Mouse (Mus musculus): ENCODE measurements around the gene Ripk4. TPM values are rescaled to one million over a fixed set of nuclear protein-coding genes. Genes with fewer than 3 reads are reported as not detected.

Gene Ripk4
- total and polyA plus RNA-seq, 3 experiments = not detected

GRCm38 (mm10) chr16:97778353-97779025, 14.9 kb upstream of the Ripk4 start:
- no peaks in the 10 kb centered on the region for H3K36me3 ChIP-seq (ENCODE audit: control insufficient read depth in 1 of 2, insufficient read depth in 2 of 2, low read length in 2 of 2)
- H3K27me3 ChIP-seq (ENCODE audit: control insufficient read depth in 1 of 2, insufficient read depth in 2 of 2, low read length in 2 of 2) = no peaks in the 10 kb centered on the region
- no peaks in the 10 kb centered on the region for H3K79me2 ChIP-seq (ENCODE audit: control insufficient read depth, insufficient read depth, low read length, poor library complexity)
- H3K4me1 ChIP-seq (ENCODE audit: control insufficient read depth in 1 of 2, insufficient read depth in 2 of 2, low read length in 2 of 2) = no peaks in the 10 kb centered on the region
- TF ChIP-seq CTCF (IDR thresholded peaks at IDR 0.05 in 2 of 3, conservative IDR thresholded peaks at IDR 0.05 in 1 of 3; ENCODE audit: control insufficient read depth in 1 of 3, insufficient read depth in 1 of 3, low read depth in 2 of 3, low read length in 3 of 3, poor library complexity in 1 of 3, severe bottlenecking in 1 of 3) (peak; percentile 80 to 88 (median 83)), TCF12 (IDR thresholded peaks at IDR 0.05; ENCODE audit: low read depth, low read length) (no peak), SMC3 (IDR thresholded peaks at IDR 0.05; ENCODE audit: low read depth, low read length) (peak; percentile 87), ZC3H11A (IDR thresholded peaks at IDR 0.05; ENCODE audit: low read depth, low read length) (peak; percentile 71), EP300 (IDR thresholded peaks at IDR 0.05; ENCODE audit: low read depth in 1 of 2, low read length in 2 of 2) (no peak), USF2 (IDR thresholded peaks at IDR 0.05; ENCODE audit: borderline replicate concordance in 1 of 2, insufficient read depth in 1 of 2, low read depth in 1 of 2, low read length in 2 of 2) (no peak), POLR2AphosphoS2 (IDR thresholded peaks at IDR 0.05; ENCODE audit: low read length) (no peak), JUND (IDR thresholded peaks at IDR 0.05; ENCODE audit: low read depth, low read length) (no peak), POLR2AphosphoS5 (IDR thresholded peaks at IDR 0.05; ENCODE audit: borderline replicate concordance, low read depth, low read length) (no peak), SIN3A (IDR thresholded peaks at IDR 0.05; ENCODE audit: low read length) (no peak), RAD21 (IDR thresholded peaks at IDR 0.05; ENCODE audit: low read depth, low read length) (peak; percentile 77)
- H3K27ac ChIP-seq (ENCODE audit: control insufficient read depth, low read depth, low read length) = no peak overlapping the region
- peak; percentile 80 for DNase-seq (ENCODE audit: low read depth, low spot score)
- H3K9ac ChIP-seq (ENCODE audit: control insufficient read depth, low read depth, low read length, poor library complexity, severe bottlenecking) = no peak overlapping the region
- no peaks in the 10 kb centered on the region for H3K9me3 ChIP-seq (replicated peaks; ENCODE audit: insufficient read depth, low read length)
- peak overlapping the region in 1 of 2 experiments; percentile 32; a peak in 1 of 4 replicates for H3K4me3 ChIP-seq (ENCODE audit: control insufficient read depth in 1 of 2, insufficient read depth in 1 of 2, low read depth in 2 of 2, low read length in 2 of 2)

- H3K4me1 ChIP-seq (ENCODE audit: control insufficient read depth in 1 of 2, insufficient read depth in 2 of 2, low read length in 2 of 2) = no peaks in the 10 kb centered on the region
- no peak for DNase-seq (ENCODE audit: low read depth, low spot score)
Observed at GRCm38 (mm10) chr16:97766501-97766900, 2.9 kb upstream of the Ripk4 start.

GRCm38 (mm10) chr16:97764626-97765025, 1.0 kb upstream of the Ripk4 start:
- DNase-seq (ENCODE audit: low read depth, low spot score) = no peak
- Histone ChIP-seq H3K9me3 (replicated peaks; ENCODE audit: insufficient read depth, low read length) (no peaks in the 10 kb centered on the region), H3K27ac (ENCODE audit: control insufficient read depth, low read depth, low read length) (no peak overlapping the region), H3K27me3 (ENCODE audit: control insufficient read depth in 1 of 2, insufficient read depth in 2 of 2, low read length in 2 of 2) (peaks cover 0 to 4% of the 10 kb centered on the region in 2 experiments; a peak in 1 of 4 replicates), H3K79me2 (ENCODE audit: control insufficient read depth, insufficient read depth, low read length, poor library complexity) (no peaks in the 10 kb centered on the region), H3K4me1 (ENCODE audit: control insufficient read depth in 1 of 2, insufficient read depth in 2 of 2, low read length in 2 of 2) (no peaks in the 10 kb centered on the region), H3K36me3 (ENCODE audit: control insufficient read depth in 1 of 2, insufficient read depth in 2 of 2, low read length in 2 of 2) (no peaks in the 10 kb centered on the region), H3K4me3 (ENCODE audit: control insufficient read depth in 1 of 2, insufficient read depth in 1 of 2, low read depth in 2 of 2, low read length in 2 of 2) (no peak overlapping the region), H3K9ac (ENCODE audit: control insufficient read depth, low read depth, low read length, poor library complexity, severe bottlenecking) (no peak overlapping the region)
- no peak for TF ChIP-seq TBP (IDR thresholded peaks at IDR 0.05; ENCODE audit: low read depth, low read length)
- TF ChIP-seq E2F4 (IDR thresholded peaks at IDR 0.05; ENCODE audit: borderline replicate concordance, low read depth, low read length) = no peak
- no peak for TF ChIP-seq ETS1 (IDR thresholded peaks at IDR 0.05; ENCODE audit: low read depth, low read length)
- TF ChIP-seq TAL1 (IDR thresholded peaks at IDR 0.05; ENCODE audit: low read length) = no peak
- TF ChIP-seq ZMIZ1 (IDR thresholded peaks at IDR 0.05; ENCODE audit: low read depth, low read length) = no peak
- TF ChIP-seq USF2 (IDR thresholded peaks at IDR 0.05; ENCODE audit: borderline replicate concordance in 1 of 2, insufficient read depth in 1 of 2, low read depth in 1 of 2, low read length in 2 of 2) = no peak

More at GRCm38 (mm10) chr16:97766501-97766900, 2.9 kb upstream of the Ripk4 start:
- H3K9me3 ChIP-seq (replicated peaks; ENCODE audit: insufficient read depth, low read length) = no peaks in the 10 kb centered on the region
- no peak overlapping the region for H3K4me3 ChIP-seq (ENCODE audit: control insufficient read depth in 1 of 2, insufficient read depth in 1 of 2, low read depth in 2 of 2, low read length in 2 of 2)
- no peaks in the 10 kb centered on the region for H3K79me2 ChIP-seq (ENCODE audit: control insufficient read depth, insufficient read depth, low read length, poor library complexity)
- H3K27me3 ChIP-seq (ENCODE audit: control insufficient read depth in 1 of 2, insufficient read depth in 2 of 2, low read length in 2 of 2) = peaks cover 0 to 4% of the 10 kb centered on the region in 2 experiments; a peak in 1 of 4 replicates
- H3K27ac ChIP-seq (ENCODE audit: control insufficient read depth, low read depth, low read length) = no peak overlapping the region
- no peaks in the 10 kb centered on the region for H3K36me3 ChIP-seq (ENCODE audit: control insufficient read depth in 1 of 2, insufficient read depth in 2 of 2, low read length in 2 of 2)
- no peak overlapping the region for H3K9ac ChIP-seq (ENCODE audit: control insufficient read depth, low read depth, low read length, poor library complexity, severe bottlenecking)
- TF ChIP-seq MAX (IDR thresholded peaks at IDR 0.05; ENCODE audit: low read length) (no peak), NRF1 (IDR thresholded peaks at IDR 0.05; ENCODE audit: insufficient read depth, low read depth, low read length, poor library complexity, severe bottlenecking) (no peak), ETS1 (IDR thresholded peaks at IDR 0.05; ENCODE audit: low read depth, low read length) (no peak)
